In the genomic region with DNA sequence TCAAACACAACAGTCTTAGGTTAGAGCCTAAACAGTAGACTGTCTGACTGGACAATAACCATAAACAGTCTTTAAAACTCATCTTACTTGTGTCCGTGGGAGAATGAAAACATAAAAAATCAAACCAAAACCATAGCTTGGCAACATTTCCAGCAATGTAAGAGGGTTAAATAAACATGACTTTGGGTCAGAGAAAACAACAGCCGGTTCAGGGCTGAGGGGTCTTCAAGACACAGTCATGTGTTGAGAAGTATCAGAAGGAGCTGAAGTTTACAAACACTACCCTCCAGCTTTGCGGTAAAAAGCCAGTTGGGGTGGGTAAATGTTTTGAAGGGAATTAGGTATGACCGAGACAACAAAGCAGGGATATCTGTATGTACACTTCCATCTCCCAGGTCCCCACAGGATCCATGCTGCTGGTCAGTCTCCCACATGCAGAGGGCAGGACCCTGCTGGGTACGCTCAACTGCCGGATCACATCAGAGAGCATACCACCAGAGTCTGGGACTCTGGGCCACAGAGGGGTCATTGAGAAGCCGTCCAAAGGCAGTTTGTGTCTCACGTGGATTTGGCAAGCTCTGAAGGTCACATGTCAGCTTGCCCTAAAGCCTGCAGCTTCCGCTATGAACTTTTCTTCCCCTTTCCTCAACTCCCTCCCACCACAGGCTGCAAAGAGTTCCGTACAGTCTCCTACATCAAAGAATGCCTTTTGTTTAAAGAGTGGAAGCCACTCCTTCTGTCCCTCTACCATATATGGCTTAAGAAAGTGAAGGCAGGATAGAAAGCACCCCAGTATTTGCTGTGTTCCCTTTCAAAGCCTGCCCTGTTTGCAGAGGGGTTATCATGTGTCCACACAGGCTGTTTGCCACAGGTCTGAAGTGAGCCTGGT, we compare ENCODE assay signal across 8 mouse cellular contexts.
A peak's percentile ranks its signal among the peaks of the same experiment; 100 is the strongest.
DNase-seq lines count a peak whose midpoint lies in the region; ATAC-seq lines count a peak whose summit lies in the region.
"Had no signal": no experiment of that assay in that cellular context is flagged by ENCODE, and none has a peak within 500 bp of the region (broad histone marks: within the 10 kb centered on the region; RNA-seq: fewer than 3 reads in every experiment).

No protein-coding gene starts in this region.

- H3K4me1 ChIP-seq in heart, embryonic 13.5 days, result peaks cover 8% of the 10 kb centered on the region

- DNase-seq in ZHBTc4 (ENCODE audit: low read depth, low spot score), result peak; percentile 7
- peak; percentile 42 for DNase-seq in adrenal gland, postnatal 14 days
- peak; percentile 19 to 36 for DNase-seq in kidney, postnatal 36 days
- DNase-seq in thymus, postnatal 36 days, result peak; percentile 27 to 49
- DNase-seq in left cerebral cortex, adult 11 months (ENCODE audit: low spot score), result no peak

- peak; percentile 46; the same call in 1 of the 2 replicates for ATAC-seq in heart, embryonic 13.5 days (ENCODE audit: extremely low read depth, insufficient number of reproducible peaks, low FRiP score, low TSS enrichment)
- peak; percentile 83 for ATAC-seq in megakaryocyte progenitor cell, adult 5-6 weeks (replicated peaks; ENCODE audit: poor library complexity)

- 37% methylated on average over 10 of the region's 10 CpGs for WGBS in heart, embryonic 13.5 days

- H3K4me3 ChIP-seq in heart, embryonic 13.5 days, result no peak overlapping the region
- H3K4me3 ChIP-seq: myocyte had no signal

- peak overlapping the region; percentile 52; the same call in 1 of the 2 replicates for H3K9ac ChIP-seq in heart, embryonic 13.5 days

- no peaks in the 10 kb centered on the region for H3K27me3 ChIP-seq in heart, embryonic 13.5 days (replicated peaks)

- peak overlapping the region; percentile 38 for H3K4me2 ChIP-seq in heart, embryonic 13.5 days

- peak overlapping the region; percentile 24; the same call in 1 of the 2 replicates for H3K27ac ChIP-seq in heart, embryonic 13.5 days (replicated peaks)

- H3K9me3 ChIP-seq in heart, embryonic 13.5 days, result no peaks in the 10 kb centered on the region

- no peaks in the 10 kb centered on the region for H3K36me3 ChIP-seq in heart, embryonic 13.5 days
